Mouse (Mus musculus): ENCODE measurements around the gene Ccdc63. TPM values are rescaled to one million over a fixed set of nuclear protein-coding genes. Genes with fewer than 3 reads are reported as not detected.

Gene Ccdc63
- polyA plus RNA-seq, 1 experiment = not detected

- no peak overlapping the region for H3K4me3 ChIP-seq
- peak overlapping the region; percentile 70 for H3K4me2 ChIP-seq (ENCODE audit: low read depth)
- H3K36me3 ChIP-seq (ENCODE audit: control insufficient read depth, insufficient read depth) = no peaks in the 10 kb centered on the region
- no peaks in the 10 kb centered on the region for H3K27me3 ChIP-seq (ENCODE audit: control insufficient read depth, insufficient read depth, insufficient read length)
- H3ac ChIP-seq (ENCODE audit: control insufficient read depth, insufficient read length) = no peak overlapping the region
- no peaks in the 10 kb centered on the region for H3K79me2 ChIP-seq (ENCODE audit: control insufficient read depth, insufficient read depth)
- TF ChIP-seq MAX (IDR thresholded peaks at IDR 0.05; ENCODE audit: low read depth) (no peak), MYOD1 (IDR thresholded peaks at IDR 0.05; ENCODE audit: control insufficient read depth in 1 of 3, insufficient read length in 2 of 3, low read depth in 2 of 3) (no peak), REST (IDR thresholded peaks at IDR 0.05; ENCODE audit: insufficient read depth, insufficient read length) (no peak), TCF3 (IDR thresholded peaks at IDR 0.05; ENCODE audit: insufficient read length, low read depth) (no peak)
These were observed 56.2 kb downstream of the Ccdc63 start for GRCm38 (mm10) chr5:122084470-122084869.

GRCm38 (mm10) chr5:122083282-122083681 is 57.3 kb downstream of the Ccdc63 start:
- H3K79me2 ChIP-seq (ENCODE audit: control insufficient read depth, insufficient read depth) = no peaks in the 10 kb centered on the region
- no peak overlapping the region for H3K4me2 ChIP-seq (ENCODE audit: low read depth)
- H3K4me3 ChIP-seq = no peak overlapping the region
- TF ChIP-seq USF1 (IDR thresholded peaks at IDR 0.05; ENCODE audit: low read depth) = no peak
- no peak for TF ChIP-seq POLR2AphosphoS2 (IDR thresholded peaks at IDR 0.05; ENCODE audit: insufficient read length, low read depth)
- TF ChIP-seq TCF12 (IDR thresholded peaks at IDR 0.05; ENCODE audit: insufficient read depth, poor library complexity, severe bottlenecking) = no peak
- TF ChIP-seq MAX (IDR thresholded peaks at IDR 0.05; ENCODE audit: low read depth) = no peak
- no peak for TF ChIP-seq REST (IDR thresholded peaks at IDR 0.05; ENCODE audit: insufficient read depth, insufficient read length)
- no peak for TF ChIP-seq POLR2A (IDR thresholded peaks at IDR 0.05; ENCODE audit: insufficient read length, low read depth)
- no peak for TF ChIP-seq SRF (IDR thresholded peaks at IDR 0.05; ENCODE audit: control insufficient read depth, insufficient read length, low read depth)
- TF ChIP-seq E2F4 (IDR thresholded peaks at IDR 0.05; ENCODE audit: insufficient read depth) = no peak
- no peak for TF ChIP-seq MYOD1 (IDR thresholded peaks at IDR 0.05; ENCODE audit: control insufficient read depth in 1 of 3, insufficient read length in 2 of 3, low read depth in 2 of 3)
- no peak for TF ChIP-seq CEBPB (IDR thresholded peaks at IDR 0.05; ENCODE audit: insufficient read depth, poor library complexity, severe bottlenecking)
- no peaks in the 10 kb centered on the region for H3K27me3 ChIP-seq (ENCODE audit: control insufficient read depth, insufficient read depth, insufficient read length)
- no peak overlapping the region for H3ac ChIP-seq (ENCODE audit: control insufficient read depth, insufficient read length)
- H3K36me3 ChIP-seq (ENCODE audit: control insufficient read depth, insufficient read depth) = no peaks in the 10 kb centered on the region

GRCm38 (mm10) chr5:122081471-122081870 is 59.2 kb downstream of the Ccdc63 start:
- Histone ChIP-seq H3ac (ENCODE audit: control insufficient read depth, insufficient read length) (no peak overlapping the region), H3K36me3 (ENCODE audit: control insufficient read depth, insufficient read depth) (no peaks in the 10 kb centered on the region), H3K79me2 (ENCODE audit: control insufficient read depth, insufficient read depth) (no peaks in the 10 kb centered on the region), H3K4me2 (ENCODE audit: low read depth) (no peak overlapping the region), H3K4me3 (no peak overlapping the region), H3K27me3 (ENCODE audit: control insufficient read depth, insufficient read depth, insufficient read length) (peaks cover 13% of the 10 kb centered on the region)
- TF ChIP-seq REST (IDR thresholded peaks at IDR 0.05; ENCODE audit: insufficient read depth, insufficient read length) (no peak), SRF (IDR thresholded peaks at IDR 0.05; ENCODE audit: control insufficient read depth, insufficient read length, low read depth) (no peak), POLR2A (IDR thresholded peaks at IDR 0.05; ENCODE audit: insufficient read length, low read depth) (no peak), TCF12 (IDR thresholded peaks at IDR 0.05; ENCODE audit: insufficient read depth, poor library complexity, severe bottlenecking) (no peak), MYOD1 (IDR thresholded peaks at IDR 0.05; ENCODE audit: control insufficient read depth in 1 of 3, insufficient read length in 2 of 3, low read depth in 2 of 3) (no peak), USF1 (IDR thresholded peaks at IDR 0.05; ENCODE audit: low read depth) (no peak), MAX (IDR thresholded peaks at IDR 0.05; ENCODE audit: low read depth) (no peak), CEBPB (IDR thresholded peaks at IDR 0.05; ENCODE audit: insufficient read depth, poor library complexity, severe bottlenecking) (no peak), E2F4 (IDR thresholded peaks at IDR 0.05; ENCODE audit: insufficient read depth) (no peak), POLR2AphosphoS2 (IDR thresholded peaks at IDR 0.05; ENCODE audit: insufficient read length, low read depth) (no peak), TCF3 (IDR thresholded peaks at IDR 0.05; ENCODE audit: insufficient read length, low read depth) (no peak), MYOG (IDR thresholded peaks at IDR 0.05; ENCODE audit: control insufficient read depth in 1 of 3, insufficient read depth in 1 of 3, insufficient read length in 2 of 3, low read depth in 2 of 3) (no peak)

GRCm38 (mm10) chr5:122080930-122081329 is 59.7 kb downstream of the Ccdc63 start:
- Histone ChIP-seq H3ac (ENCODE audit: control insufficient read depth, insufficient read length) (no peak overlapping the region), H3K4me3 (no peak overlapping the region), H3K27me3 (ENCODE audit: control insufficient read depth, insufficient read depth, insufficient read length) (peaks cover 16% of the 10 kb centered on the region), H3K4me2 (ENCODE audit: low read depth) (no peak overlapping the region), H3K36me3 (ENCODE audit: control insufficient read depth, insufficient read depth) (no peaks in the 10 kb centered on the region), H3K79me2 (ENCODE audit: control insufficient read depth, insufficient read depth) (no peaks in the 10 kb centered on the region)
- TF ChIP-seq E2F4 (IDR thresholded peaks at IDR 0.05; ENCODE audit: insufficient read depth) (no peak), USF1 (IDR thresholded peaks at IDR 0.05; ENCODE audit: low read depth) (no peak), MAX (IDR thresholded peaks at IDR 0.05; ENCODE audit: low read depth) (no peak), REST (IDR thresholded peaks at IDR 0.05; ENCODE audit: insufficient read depth, insufficient read length) (no peak), CEBPB (IDR thresholded peaks at IDR 0.05; ENCODE audit: insufficient read depth, poor library complexity, severe bottlenecking) (no peak), MYOG (IDR thresholded peaks at IDR 0.05; ENCODE audit: control insufficient read depth in 1 of 3, insufficient read depth in 1 of 3, insufficient read length in 2 of 3, low read depth in 2 of 3) (no peak), POLR2A (IDR thresholded peaks at IDR 0.05; ENCODE audit: insufficient read length, low read depth) (no peak), TCF3 (IDR thresholded peaks at IDR 0.05; ENCODE audit: insufficient read length, low read depth) (no peak), MYOD1 (IDR thresholded peaks at IDR 0.05; ENCODE audit: control insufficient read depth in 1 of 3, insufficient read length in 2 of 3, low read depth in 2 of 3) (no peak), SRF (IDR thresholded peaks at IDR 0.05; ENCODE audit: control insufficient read depth, insufficient read length, low read depth) (no peak), POLR2AphosphoS2 (IDR thresholded peaks at IDR 0.05; ENCODE audit: insufficient read length, low read depth) (no peak), TCF12 (IDR thresholded peaks at IDR 0.05; ENCODE audit: insufficient read depth, poor library complexity, severe bottlenecking) (no peak)

- no peak overlapping the region for H3K4me3 ChIP-seq
- no peak for TF ChIP-seq REST (IDR thresholded peaks at IDR 0.05; ENCODE audit: insufficient read depth, insufficient read length)
- no peaks in the 10 kb centered on the region for H3K79me2 ChIP-seq (ENCODE audit: control insufficient read depth, insufficient read depth)
- no peak overlapping the region for H3K4me2 ChIP-seq (ENCODE audit: low read depth)
- H3K27me3 ChIP-seq (ENCODE audit: control insufficient read depth, insufficient read depth, insufficient read length) = peaks cover 23% of the 10 kb centered on the region
- no peak overlapping the region for H3ac ChIP-seq (ENCODE audit: control insufficient read depth, insufficient read length)
- no peaks in the 10 kb centered on the region for H3K36me3 ChIP-seq (ENCODE audit: control insufficient read depth, insufficient read depth)
These were observed 60.8 kb downstream of the Ccdc63 start for GRCm38 (mm10) chr5:122079796-122080195.
